Mouse (Mus musculus): ENCODE measurements at regions not wholly inside any gene's neighbourhood (a gene's known extent, or its start where the extent isn't known, plus 50 kb on each side); places are given as distances from the start of the nearest gene placed in this dataset.
A peak's percentile ranks its signal among the peaks of the same experiment; 100 is the strongest.

- DNase-seq (ENCODE audit: extremely low read depth, low read depth) = no peak
These were observed 79.1 kb downstream of the Sptssa start for GRCm38 (mm10) chr12:54577235-54577634.

GRCm38 (mm10) chr12:54576821-54577220 is 79.6 kb downstream of the Sptssa start:
- DNase-seq (ENCODE audit: extremely low read depth, low read depth) = no peak

GRCm38 (mm10) chr12:54572866-54573265 is 83.5 kb downstream of the Sptssa start:
- DNase-seq (ENCODE audit: extremely low read depth, low read depth) = no peak

GRCm38 (mm10) chr12:54568078-54568931 is 88.1 kb downstream of the Sptssa start:
- no peak for DNase-seq (ENCODE audit: extremely low read depth, low read depth)

GRCm38 (mm10) chr12:54567426-54567790 is 89.0 kb downstream of the Sptssa start:
- no peak for DNase-seq (ENCODE audit: extremely low read depth, low read depth)

- no peak for DNase-seq (ENCODE audit: extremely low read depth, low read depth)
These were observed 89.6 kb downstream of the Sptssa start for GRCm38 (mm10) chr12:54566532-54567425.

GRCm38 (mm10) chr12:54561981-54562380 is 94.4 kb downstream of the Sptssa start:
- no peak for DNase-seq (ENCODE audit: extremely low read depth, low read depth)

GRCm38 (mm10) chr12:54558106-54558505 is 98.3 kb downstream of the Sptssa start:
- DNase-seq (ENCODE audit: extremely low read depth, low read depth) = peak; percentile 26

GRCm38 (mm10) chr12:54549659-54550058 is 106.7 kb downstream of the Sptssa start:
- DNase-seq (ENCODE audit: extremely low read depth, low read depth) = no peak

- peak; percentile 35 for DNase-seq (ENCODE audit: extremely low read depth, low read depth)
These were observed 110.4 kb downstream of the Sptssa start for GRCm38 (mm10) chr12:54545821-54546608.

- no peak for DNase-seq (ENCODE audit: extremely low read depth, low read depth)
These were observed 118.1 kb downstream of the Sptssa start for GRCm38 (mm10) chr12:54538320-54538705.

GRCm38 (mm10) chr12:54537690-54538319 is 118.6 kb downstream of the Sptssa start:
- no peak for DNase-seq (ENCODE audit: extremely low read depth, low read depth)

- no peak for DNase-seq (ENCODE audit: extremely low read depth, low read depth)
These were observed 119.4 kb downstream of the Sptssa start for GRCm38 (mm10) chr12:54537022-54537421.

GRCm38 (mm10) chr12:54535556-54536516 is 120.5 kb downstream of the Sptssa start:
- no peak for DNase-seq (ENCODE audit: extremely low read depth, low read depth)

- DNase-seq (ENCODE audit: extremely low read depth, low read depth) = peak; percentile 44
These were observed 121.5 kb downstream of the Sptssa start for GRCm38 (mm10) chr12:54534910-54535309.

GRCm38 (mm10) chr12:54533134-54533533 is 123.2 kb downstream of the Sptssa start:
- no peak for DNase-seq (ENCODE audit: extremely low read depth, low read depth)

GRCm38 (mm10) chr12:54532062-54532461 is 124.3 kb downstream of the Sptssa start:
- no peak for DNase-seq (ENCODE audit: extremely low read depth, low read depth)

GRCm38 (mm10) chr12:54528046-54528445 is 128.3 kb downstream of the Sptssa start:
- DNase-seq (ENCODE audit: extremely low read depth, low read depth) = peak; percentile 31

GRCm38 (mm10) chr12:54527577-54527976 is 128.8 kb downstream of the Sptssa start:
- DNase-seq (ENCODE audit: extremely low read depth, low read depth) = no peak

GRCm38 (mm10) chr12:54520406-54520805 is 136.0 kb downstream of the Sptssa start:
- DNase-seq (ENCODE audit: extremely low read depth, low read depth) = no peak
